Mouse (Mus musculus) kidney, postnatal 0 days (tissue): Measurements from ENCODE around the gene Spag5. TPM values are rescaled to one million over a fixed set of nuclear protein-coding genes. Genes with fewer than 3 reads are reported as not detected.

Experiments used
- ATAC-seq: fragments of 200-750 bp; cut with Nextera tagmentation; replicated peaks from 2 replicates; pipeline ENCODE4 v1.8.0; 2017; ENCODE audit warnings: low read depth, moderate number of reproducible peaks, moderate TSS enrichment, moderate library complexity; ENCODE audit not compliant: low FRiP score
- DNase-seq: peaks from one replicate; pipeline ENCODE4 v3.0.0-alpha.2; 2016; ENCODE audit warnings: low spot score
- H3K27ac ChIP-seq: fragments of 300-500 bp; sonication (generic); 2 replicates; pipeline ENCODE4 v1.5.1; 2014; ENCODE audit warnings: mild to moderate bottlenecking
- H3K27me3 ChIP-seq: fragments of 300-500 bp; sonication (generic); 2 replicates; pipeline ENCODE4 v1.6.1; 2014; ENCODE audit warnings: low read length, mixed read lengths; ENCODE audit not compliant: insufficient read depth
- H3K36me3 ChIP-seq: fragments of 300-500 bp; sonication (generic); 2 replicates; pipeline ENCODE4 v1.6.1; 2014; ENCODE audit warnings: low read length, mixed read lengths; ENCODE audit not compliant: insufficient read depth
- H3K4me1 ChIP-seq: fragments of 300-500 bp; sonication (generic); replicated peaks from 2 replicates; pipeline ENCODE4 v1.6.1; 2014; ENCODE audit warnings: antibody characterized with exemption, low read length, mixed read lengths; ENCODE audit not compliant: insufficient read depth
- H3K4me2 ChIP-seq: fragments of 300-500 bp; sonication (generic); 2 replicates; pipeline ENCODE4 v1.6.1; 2014; ENCODE audit warnings: mild to moderate bottlenecking, low read length, moderate library complexity, mixed read lengths
- H3K4me3 ChIP-seq: fragments of 300-500 bp; sonication (generic); replicated peaks from 2 replicates; pipeline ENCODE4 v1.5.1; 2014; ENCODE audit warnings: low read depth, low read length
- H3K9ac ChIP-seq: fragments of 300-500 bp; sonication (generic); 2 replicates; pipeline ENCODE4 v1.6.1; 2014; ENCODE audit warnings: low read depth, low read length
- H3K9me3 ChIP-seq: fragments of 300-500 bp; sonication (generic); replicated peaks from 2 replicates; pipeline ENCODE4 v1.6.1; 2016; ENCODE audit warnings: low read length, inconsistent platforms, mixed read lengths
- CTCF ChIP-seq: IDR thresholded peaks from 2 replicates; pipeline ENCODE4 v1.5.1; 2016; ENCODE audit warnings: antibody characterized with exemption, low read depth, mild to moderate bottlenecking, moderate library complexity
- WGBS: fragments of 180-500 bp; shearing (Covaris S2); extraction: QIAGEN DNeasy Blood & Tissue Kit; methylation state at CpG from one replicate; pipeline ENCODE4 v1.1.7; 2014; 5-methylcytosine and 5-hydroxymethylcytosine counted together
- polyA plus RNA-seq: library from polyadenylated mRNA; unstranded; fragments of >200 nt; fragmentation: Nextera tagmentation; extraction: Ambion mirVana; gene quantifications from 2 replicates; pipeline ENCODE4 v1.2.1, GENCODE M21; 2015

The Spag5 gene
- polyA plus RNA-seq: 12.4 and 14.8 TPM in 2 replicates

DNA sequence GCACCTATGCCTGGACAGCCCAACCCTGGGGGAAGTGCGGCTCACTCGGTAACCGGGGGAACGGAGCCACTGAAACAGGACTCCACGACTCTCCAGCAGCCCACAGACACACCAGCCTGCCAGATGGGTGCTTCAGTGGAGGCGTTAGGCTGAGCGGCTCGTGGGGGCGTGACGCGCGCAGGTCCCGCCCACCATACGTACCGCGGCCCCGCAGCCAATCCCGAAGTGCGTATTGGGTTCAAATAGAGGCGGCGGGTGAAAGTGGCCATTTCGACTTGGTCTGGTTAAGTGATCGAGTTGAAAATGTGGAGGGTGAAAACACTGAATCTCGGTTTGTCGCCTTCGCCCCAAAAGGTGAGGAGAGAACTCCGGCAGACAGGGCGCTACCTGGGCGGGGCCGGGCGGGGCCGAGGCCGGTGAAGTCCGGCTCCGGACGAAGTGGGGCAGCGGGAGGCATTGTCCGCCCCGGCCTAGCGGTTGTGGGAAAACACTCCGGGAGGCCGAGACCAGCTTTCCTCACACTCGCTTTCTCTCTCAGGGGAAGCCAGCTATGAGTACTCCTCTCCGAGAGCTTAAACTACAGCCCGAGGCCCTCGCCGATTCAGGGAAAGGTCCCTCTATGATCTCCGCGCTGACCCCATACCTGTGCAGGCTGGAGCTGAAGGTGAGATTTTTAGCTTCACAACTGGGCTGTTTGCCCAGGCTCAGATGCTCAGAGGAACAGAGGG lies at the start of gene Spag5:
Gene Spag5 (plus strand): TSS at position 173 of the 728 bp plus-strand sequence.
- ATAC-seq (peak; percentile 97), DNase-seq (peak; percentile 96)
- Histone ChIP-seq H3K9me3 (no peaks in the 10 kb centered on the region), H3K9ac (peak within 1 kb of the TSS; percentile 73), H3K27me3 (no peaks in the 10 kb centered on the region), H3K36me3 (peaks cover under 1% of the 10 kb centered on the region; the same call in 1 of the 2 replicates), H3K4me1 (no peaks in the 10 kb centered on the region), H3K4me2 (peak within 1 kb of the TSS; percentile 90), H3K27ac (peak within 1 kb of the TSS; percentile 54; the same call in 1 of the 2 replicates), H3K4me3 (peak within 1 kb of the TSS; percentile 75)
- no peak for TF ChIP-seq CTCF
- WGBS: under 1% methylated on average over 49 of the region's 49 CpGs

DNA sequence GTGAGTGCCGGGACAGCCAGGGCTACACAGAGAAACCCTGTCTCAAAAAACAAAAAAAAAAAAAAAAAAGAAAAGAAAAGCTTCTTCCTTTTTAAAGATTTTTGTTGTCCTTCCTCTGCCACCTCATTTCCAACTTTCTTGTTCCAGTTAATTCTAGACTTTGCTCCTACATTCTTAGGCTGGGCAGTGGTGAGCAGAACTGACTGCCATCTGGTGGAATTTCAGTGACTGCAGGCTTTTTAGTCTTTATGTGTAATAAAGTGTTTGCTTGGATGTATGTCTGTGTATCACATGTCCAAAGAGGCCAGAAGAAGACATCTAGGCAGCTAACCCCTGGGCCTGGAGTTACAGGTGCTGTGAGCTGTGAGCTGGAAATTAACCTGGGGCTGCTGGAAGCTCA lies 44.7 kb upstream of the Spag5 start:
- no peak overlapping the region for H3K4me2 ChIP-seq
- H3K27me3 ChIP-seq: no peaks in the 10 kb centered on the region
- peak; percentile 60 for TF ChIP-seq CTCF
- H3K4me3 ChIP-seq: no peak overlapping the region
- DNase-seq: peak; percentile 49
- WGBS: 100% methylated on average over 1 of the region's 1 CpGs
- no peak for ATAC-seq
- no peak overlapping the region for H3K27ac ChIP-seq
- H3K36me3 ChIP-seq: peaks cover 19% of the 10 kb centered on the region
- no peaks in the 10 kb centered on the region for H3K4me1 ChIP-seq
- H3K9ac ChIP-seq: no peak overlapping the region
- H3K9me3 ChIP-seq: no peaks in the 10 kb centered on the region

DNA sequence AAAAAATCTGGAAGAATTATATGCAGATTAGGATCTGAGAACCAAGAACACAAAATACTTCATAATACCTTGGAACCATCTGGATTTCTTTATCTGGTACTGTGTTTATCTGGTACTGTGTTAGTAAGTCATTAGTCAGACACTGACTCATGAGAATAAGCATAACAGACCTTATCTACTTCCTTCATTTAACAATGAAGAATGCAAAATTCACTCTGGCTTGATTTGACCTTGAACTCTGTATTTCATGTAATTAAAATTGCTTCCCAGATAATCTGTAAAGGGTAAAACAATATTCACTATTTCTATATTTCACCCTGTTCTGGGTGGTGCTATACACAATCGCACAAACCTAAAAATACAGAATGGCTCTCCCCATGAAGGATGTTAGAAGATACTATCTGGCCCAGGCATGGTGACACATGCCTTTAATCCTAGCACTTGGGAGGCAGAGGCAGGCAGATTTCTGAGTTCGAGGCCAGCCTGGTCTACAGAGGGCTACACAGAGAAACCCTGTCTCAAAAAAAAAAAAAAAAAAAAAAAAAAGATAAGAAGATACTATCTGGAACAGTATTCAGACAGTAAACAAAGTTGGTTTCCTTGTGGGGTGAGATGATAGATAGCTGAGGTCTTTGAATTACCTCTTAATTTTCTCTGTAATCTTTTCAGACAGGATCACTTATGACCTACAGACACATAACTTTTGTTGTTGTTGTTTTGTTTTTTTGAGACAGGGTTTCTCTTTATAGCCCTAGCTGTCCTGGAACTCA lies 40.7 kb upstream of the Spag5 start:
- Histone ChIP-seq H3K4me3 (peak overlapping the region; percentile 85; the same call in 1 of the 2 replicates), H3K9me3 (no peaks in the 10 kb centered on the region), H3K4me1 (peaks cover 5% of the 10 kb centered on the region; the same call in 1 of the 2 replicates), H3K36me3 (peaks cover 20% of the 10 kb centered on the region), H3K9ac (no peak overlapping the region), H3K27ac (no peak overlapping the region), H3K27me3 (no peaks in the 10 kb centered on the region), H3K4me2 (peak overlapping the region; percentile 83)
- WGBS: 91% methylated on average over 2 of the region's 2 CpGs
- no peak for ATAC-seq
- no peak for DNase-seq
- no peak for TF ChIP-seq CTCF

DNA sequence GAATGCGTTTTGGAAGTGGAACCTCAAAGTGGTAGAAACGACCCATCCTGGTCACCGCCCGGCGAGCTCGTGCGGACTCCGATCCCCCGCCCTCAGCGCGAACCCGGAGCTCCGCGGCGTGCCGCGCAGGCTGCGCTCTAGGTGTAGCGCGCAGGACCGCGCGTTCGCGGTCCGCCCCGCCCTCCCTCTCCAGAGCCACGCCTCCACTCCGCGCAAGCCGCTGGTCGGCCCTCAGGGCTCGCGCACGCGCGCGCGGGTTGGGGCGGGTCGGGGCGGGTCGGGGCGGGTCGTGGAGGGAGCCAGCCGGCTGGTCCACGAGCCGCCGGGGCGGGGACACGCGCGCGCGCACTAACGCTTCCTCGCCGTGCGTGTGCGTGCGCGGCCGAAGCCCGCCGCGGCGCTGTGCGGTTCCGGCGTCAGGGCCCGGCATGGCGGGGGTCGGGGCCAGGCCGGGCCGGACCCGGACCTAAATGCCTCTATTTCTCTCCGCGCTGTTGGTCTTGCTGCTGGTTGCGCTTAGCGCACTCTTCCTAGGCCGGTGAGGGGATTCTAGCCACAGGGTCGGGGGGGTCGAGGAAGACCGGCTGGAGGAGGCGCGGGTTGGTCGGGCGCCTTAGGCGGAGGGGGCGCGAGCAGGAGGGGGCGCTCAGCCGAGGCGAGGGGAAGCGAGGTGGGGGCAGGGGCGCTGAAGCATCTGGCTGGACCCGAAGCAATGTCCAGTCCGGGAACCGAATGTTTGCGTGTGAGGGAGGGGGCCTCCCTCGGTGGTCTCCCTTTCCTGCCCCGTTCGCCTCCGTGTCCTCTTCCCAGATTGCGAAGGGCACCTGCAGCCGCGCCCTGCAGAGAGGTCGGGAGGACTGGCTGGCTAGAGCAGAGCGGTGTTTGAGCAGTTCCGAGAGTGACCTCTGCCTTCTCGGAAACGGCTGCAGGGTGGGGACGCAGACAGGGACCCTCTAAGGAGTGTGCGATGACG lies 39.7 kb upstream of the Spag5 start, which contains the start of gene 2610507B11Rik:
Gene 2610507B11Rik (plus strand): TSS at position 373 of the 973 bp plus-strand sequence.
- H3K9ac ChIP-seq: peak within 1 kb of the TSS; percentile 81
- DNase-seq: peak; percentile 94
- no peak; the same call in 1 of the 2 replicates for TF ChIP-seq CTCF
- peak within 1 kb of the TSS; percentile 83 for H3K4me2 ChIP-seq
- peak within 1 kb of the TSS; percentile 85 for H3K4me3 ChIP-seq
- H3K4me1 ChIP-seq: peaks cover 5% of the 10 kb centered on the region; the same call in 1 of the 2 replicates
- H3K27me3 ChIP-seq: no peaks in the 10 kb centered on the region
- peak; percentile 95 for ATAC-seq
- peak within 1 kb of the TSS; percentile 90 for H3K27ac ChIP-seq
- peaks cover 29% of the 10 kb centered on the region for H3K36me3 ChIP-seq
- H3K9me3 ChIP-seq: no peaks in the 10 kb centered on the region
- WGBS: under 1% methylated on average over 86 of the region's 115 CpGs

DNA sequence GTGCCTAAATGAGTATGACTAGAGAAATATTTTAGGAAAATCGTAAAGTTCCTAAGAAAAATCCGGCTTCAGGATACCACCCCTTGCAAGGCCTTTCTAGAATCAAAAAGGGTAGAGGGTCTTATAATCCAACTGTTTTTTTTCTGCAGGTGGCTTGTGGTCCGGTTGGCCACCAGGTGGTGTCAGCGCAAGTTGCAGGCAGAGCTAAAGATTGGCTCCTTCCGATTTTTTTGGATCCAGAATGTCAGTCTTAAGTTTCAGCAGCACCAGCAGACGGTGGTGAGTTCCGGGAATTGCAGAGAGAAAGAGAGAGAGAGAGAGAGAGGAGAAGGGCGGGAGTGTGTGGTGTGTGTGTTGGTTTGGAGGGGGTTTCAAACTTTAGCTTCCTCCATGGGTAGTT lies 38.8 kb upstream of the Spag5 start:
- Histone ChIP-seq H3K27me3 (no peaks in the 10 kb centered on the region), H3K36me3 (peaks cover 34% of the 10 kb centered on the region), H3K9me3 (no peaks in the 10 kb centered on the region), H3K4me2 (peak overlapping the region; percentile 83), H3K27ac (peak overlapping the region; percentile 90), H3K4me1 (peaks cover 5% of the 10 kb centered on the region; the same call in 1 of the 2 replicates), H3K9ac (peak overlapping the region; percentile 81; the same call in 1 of the 2 replicates), H3K4me3 (peak overlapping the region; percentile 85)
- TF ChIP-seq CTCF: peak; percentile 78
- ATAC-seq: no peak
- DNase-seq: peak; percentile 94
- 2% methylated on average over 8 of the region's 8 CpGs for WGBS
